ENCODE assay signal across 32 mouse cellular contexts in genomic region chr7:30265531-30265930, GRCm38 (mm10). TPM values are rescaled to one million over a fixed set of nuclear protein-coding genes. Genes with fewer than 3 reads are reported as not detected.
DNase-seq lines count a peak whose midpoint lies in the region; ATAC-seq and TF ChIP-seq lines count a peak whose summit lies in the region.
"Had no signal": no experiment of that assay in that cellular context is flagged by ENCODE, and none has a peak within 500 bp of the region (broad histone marks: within the 10 kb centered on the region; RNA-seq: fewer than 3 reads in every experiment).

No protein-coding gene starts in this region.

- peaks cover 67% of the 10 kb centered on the region for H3K4me1 ChIP-seq in E14TG2a.4 (replicated peaks; ENCODE audit: low read depth, low read length)
- H3K4me1 ChIP-seq in kidney, embryonic 15.5 days, result no peaks in the 10 kb centered on the region
- H3K4me1 ChIP-seq in midbrain, embryonic 10.5 days, result no peaks in the 10 kb centered on the region
- H3K4me1 ChIP-seq: embryonic facial prominence, embryonic 13.5 days; heart, embryonic 15.5 days had no signal

- H3K4me3 ChIP-seq in E14TG2a.4 (replicated peaks; ENCODE audit: low read length) (peak overlapping the region; percentile 39; the same call in 1 of the 2 replicates), macrophage (ENCODE audit: inconsistent target) (no peak overlapping the region)
- H3K4me3 ChIP-seq in kidney, embryonic 15.5 days (replicated peaks), result no peak overlapping the region
- no peak overlapping the region for H3K4me3 ChIP-seq in midbrain, embryonic 10.5 days
- H3K4me3 ChIP-seq: embryonic facial prominence, embryonic 13.5 days; erythroblast, embryonic 14.5 days; gastrocnemius, adult 2 months; heart, embryonic 12.5 days; heart, embryonic 15.5 days had no signal

- no peak for TF ChIP-seq CTCF in E14TG2a.4 (conservative IDR thresholded peaks at IDR 0.05; ENCODE audit: low read length)

- peak overlapping the region; percentile 16; the same call in 1 of the 2 replicates for H3K27ac ChIP-seq in macrophage
- H3K27ac ChIP-seq in kidney, embryonic 15.5 days, result no peak overlapping the region
- no peak overlapping the region for H3K27ac ChIP-seq in midbrain, embryonic 10.5 days (replicated peaks)
- H3K27ac ChIP-seq: embryonic facial prominence, embryonic 13.5 days; gastrocnemius, adult 2 months; heart, embryonic 15.5 days; hindbrain, embryonic 14.5 days; hindbrain, postnatal 0 days had no signal

- no peak for ATAC-seq in kidney, embryonic 15.5 days (replicated peaks; ENCODE audit: low FRiP score)
- ATAC-seq: forebrain, embryonic 14.5 days; forebrain, postnatal 0 days; hindbrain, postnatal 0 days; inflammation-experienced regulatory T-cells, adult 6 months; intestine, embryonic 16.5 days had no signal

- WGBS in macrophage (ENCODE audit: missing documents), result 82% methylated on average over 5 of the region's 5 CpGs
- 89% methylated on average over 5 of the region's 5 CpGs for WGBS in kidney, embryonic 15.5 days
- WGBS in midbrain, embryonic 10.5 days, result 96% methylated on average over 5 of the region's 5 CpGs

- no peak overlapping the region for H3K9ac ChIP-seq in kidney, embryonic 15.5 days
- H3K9ac ChIP-seq: embryonic facial prominence, embryonic 13.5 days; forebrain, postnatal 0 days; heart, embryonic 12.5 days; heart, embryonic 15.5 days; hindbrain, embryonic 14.5 days had no signal

- H3K4me2 ChIP-seq in kidney, embryonic 15.5 days, result no peak overlapping the region
- H3K4me2 ChIP-seq: embryonic facial prominence, embryonic 13.5 days; heart, embryonic 12.5 days; heart, embryonic 15.5 days; hindbrain, embryonic 14.5 days had no signal

- no peaks in the 10 kb centered on the region for H3K79me2 ChIP-seq in macrophage (ENCODE audit: inconsistent target)

- no peaks in the 10 kb centered on the region for H3K9me3 ChIP-seq in E14TG2a.4 (ENCODE audit: low read length)
- H3K9me3 ChIP-seq in kidney, embryonic 15.5 days (replicated peaks), result no peaks in the 10 kb centered on the region
- H3K9me3 ChIP-seq in midbrain, embryonic 10.5 days (replicated peaks), result no peaks in the 10 kb centered on the region
- H3K9me3 ChIP-seq: embryonic facial prominence, embryonic 13.5 days; heart, embryonic 12.5 days; heart, embryonic 15.5 days had no signal

- no peaks in the 10 kb centered on the region for H3K27me3 ChIP-seq in E14TG2a.4 (ENCODE audit: insufficient read depth, low read length)
- no peaks in the 10 kb centered on the region for H3K27me3 ChIP-seq in kidney, embryonic 15.5 days
- H3K27me3 ChIP-seq in midbrain, embryonic 10.5 days (ENCODE audit: low read depth, poor library complexity, severe bottlenecking), result no peaks in the 10 kb centered on the region
- H3K27me3 ChIP-seq: embryonic facial prominence, embryonic 13.5 days; heart, embryonic 12.5 days; heart, embryonic 15.5 days had no signal

- peak; percentile 59 for DNase-seq in ZHBTc4 (ENCODE audit: low read depth, low spot score)
- no peak for DNase-seq in lung, postnatal 10 days
- no peak for DNase-seq in midbrain, embryonic 10.5 days (ENCODE audit: low spot score)
- DNase-seq: adrenal gland, postnatal 10 days; cerebellum, adult 11 months; cerebellum, adult 2 months; cerebellum, adult 9-11 months; cerebellum, postnatal 25 days; forebrain, postnatal 0 days; gastrocnemius, adult 2 months; gastrocnemius, postnatal 14 days; heart, postnatal 10 days; heart, postnatal 4 days had no signal

- H3K36me3 ChIP-seq in E14TG2a.4 (ENCODE audit: insufficient read depth, low read length), result peaks cover 92% of the 10 kb centered on the region
- H3K36me3 ChIP-seq in macrophage (ENCODE audit: inconsistent target), result peaks cover 38% of the 10 kb centered on the region; the same call in 1 of the 2 replicates
- H3K36me3 ChIP-seq in kidney, embryonic 15.5 days, result peaks cover 45% of the 10 kb centered on the region
- peaks cover 88% of the 10 kb centered on the region for H3K36me3 ChIP-seq in midbrain, embryonic 10.5 days

RNA-seq across cellular contexts. Expression of gene Thap8, which starts 14.4 kb away (rescaled TPM):
- total RNA-seq in macrophage (2018; cell fraction: chromatin; rRNA removed), result 1 to 10 TPM in 25 of 26 experiments, under 1 TPM in 1; 0.74 to 7.8 (median 2.5) TPM
- total RNA-seq in macrophage (2018; cell fraction: cytosol; rRNA removed), result under 1 TPM; 0.14 to 0.90 (median 0.33) TPM
- total RNA-seq in macrophage (2018; cell fraction: nucleus; rRNA removed), result 1 to 10 TPM in 23 of 26 experiments, under 1 TPM in 3; 0.58 to 7.0 (median 2.2) TPM
- 0.34 to 0.72 TPM in 2 of 3 replicates, not detected in the other for polyA plus RNA-seq in macrophage (2018)
- polyA plus RNA-seq in kidney, embryonic 15.5 days (2015; fragmentation: Nextera tagmentation; extraction: Ambion mirVana), result 0.59 and 0.61 TPM in 2 replicates
- 0.32 and 0.55 TPM in 2 replicates for polyA plus RNA-seq in midbrain, embryonic 10.5 days (2016; fragmentation: Nextera tagmentation; extraction: Ambion mirVana)
- total RNA-seq: common myeloid progenitor, adult 5-6 weeks; heart, adult 18-20 months had no signal
- polyA plus RNA-seq: cerebellum, adult 2 months; erythroblast, embryonic 14.5 days had no signal

RNA-seq across cellular contexts. Expression of gene Wdr62, which starts 14.7 kb away (rescaled TPM):
- 10 to 100 TPM; 14.1 to 96.7 (median 55.0) TPM for total RNA-seq in macrophage (2018; cell fraction: chromatin; rRNA removed)
- 10 to 100 TPM in 20 of 26 experiments, 1 to 10 TPM in 6; 6.7 to 21.9 (median 11.6) TPM for total RNA-seq in macrophage (2018; cell fraction: cytosol; rRNA removed)
- total RNA-seq in macrophage (2018; cell fraction: nucleus; rRNA removed), result 10 to 100 TPM in 24 of 26 experiments, 1 to 10 TPM in 2; 8.2 to 57.3 (median 26.4) TPM
- 10.4 to 24.4 TPM (median 15.1 TPM) in 3 replicates for polyA plus RNA-seq in macrophage (2018)
- 8.6 and 9.9 TPM in 2 replicates for polyA plus RNA-seq in kidney, embryonic 15.5 days (2015; fragmentation: Nextera tagmentation; extraction: Ambion mirVana)
- polyA plus RNA-seq in midbrain, embryonic 10.5 days (2016; fragmentation: Nextera tagmentation; extraction: Ambion mirVana), result 18.0 and 21.6 TPM in 2 replicates

RNA-seq across cellular contexts. Expression of gene Clip3, which starts 26.0 kb away (rescaled TPM):
- total RNA-seq in macrophage (2018; cell fraction: chromatin; rRNA removed), result 10 to 100 TPM in 1 of 26 experiments, 1 to 10 TPM in 18, under 1 TPM in 5, not detected in 2; 0.35 to 13.2 (median 1.6) TPM
- total RNA-seq in macrophage (2018; cell fraction: cytosol; rRNA removed), result under 1 TPM in 9 of 26 experiments, not detected in 17; 0.03 to 0.48 (median 0.07) TPM
- total RNA-seq in macrophage (2018; cell fraction: nucleus; rRNA removed), result 1 to 10 TPM in 9 of 26 experiments, under 1 TPM in 10, not detected in 7; 0.16 to 3.2 (median 0.92) TPM
- 0.07 to 0.59 TPM in 2 of 3 replicates, not detected in the other for polyA plus RNA-seq in macrophage (2018)
- polyA plus RNA-seq in kidney, embryonic 15.5 days (2015; fragmentation: Nextera tagmentation; extraction: Ambion mirVana), result 33.3 and 36.5 TPM in 2 replicates
- polyA plus RNA-seq in midbrain, embryonic 10.5 days (2016; fragmentation: Nextera tagmentation; extraction: Ambion mirVana), result 54.9 and 76.3 TPM in 2 replicates
- total RNA-seq: common myeloid progenitor, adult 5-6 weeks; MEL had no signal
- polyA plus RNA-seq: erythroblast, embryonic 14.5 days had no signal

RNA-seq across cellular contexts. Expression of gene Ovol3, which starts 30.0 kb away (rescaled TPM):
- total RNA-seq in macrophage (2018; cell fraction: chromatin; rRNA removed), result not detected
- total RNA-seq in macrophage (2018; cell fraction: cytosol; rRNA removed), result not detected
- not detected for total RNA-seq in macrophage (2018; cell fraction: nucleus; rRNA removed)
- not detected in 3 replicates for polyA plus RNA-seq in macrophage (2018)
- not detected in 2 replicates for polyA plus RNA-seq in kidney, embryonic 15.5 days (2015; fragmentation: Nextera tagmentation; extraction: Ambion mirVana)
- polyA plus RNA-seq in midbrain, embryonic 10.5 days (2016; fragmentation: Nextera tagmentation; extraction: Ambion mirVana), result not detected in 2 replicates
- total RNA-seq: adrenal gland, adult 18-20 months; adrenal gland, postnatal 10 days; adrenal gland, postnatal 36 days; common myeloid progenitor, adult 5-6 weeks; forebrain, postnatal 0 days; gastrocnemius, adult 2 months; heart, adult 18-20 months; heart, postnatal 10 days; heart, postnatal 4 days; hindbrain, postnatal 0 days; MEL had no signal
- polyA plus RNA-seq: cerebellum, adult 2 months; erythroblast, embryonic 14.5 days; forebrain, embryonic 14.5 days; forebrain, postnatal 0 days; frontal cortex, adult 2 months; heart, embryonic 12.5 days; heart, embryonic 15.5 days; hindbrain, embryonic 11.5 days; hindbrain, embryonic 14.5 days; hindbrain, postnatal 0 days; inflammation-experienced regulatory T-cells, adult 6 months; intestine, embryonic 16.5 days had no signal

RNA-seq across cellular contexts. Expression of gene Tbcb, which starts 33.5 kb away (rescaled TPM):
- total RNA-seq in macrophage (2018; cell fraction: chromatin; rRNA removed), result 10 to 100 TPM in 16 of 26 experiments, 1 to 10 TPM in 10; 1.5 to 38.8 (median 16.7) TPM
- total RNA-seq in macrophage (2018; cell fraction: cytosol; rRNA removed), result 100 to 1,000 TPM; 112 to 180 (median 145) TPM
- total RNA-seq in macrophage (2018; cell fraction: nucleus; rRNA removed), result 10 to 100 TPM; 21.5 to 67.9 (median 38.3) TPM
- 57.6 to 136 TPM (median 89.3 TPM) in 3 replicates for polyA plus RNA-seq in macrophage (2018)
- 174 and 190 TPM in 2 replicates for polyA plus RNA-seq in kidney, embryonic 15.5 days (2015; fragmentation: Nextera tagmentation; extraction: Ambion mirVana)
- polyA plus RNA-seq in midbrain, embryonic 10.5 days (2016; fragmentation: Nextera tagmentation; extraction: Ambion mirVana), result 274 and 283 TPM in 2 replicates

Comparison
In these comparisons a context has a peak if more than half of its experiments do, and no peak if none do; other contexts are left out.
1. RNA of gene Clip3, which starts 26.0 kb away (polyA plus RNA-seq): 54.9 to 76.3 TPM in midbrain, embryonic 10.5 days and 33.3 to 36.5 TPM in kidney, embryonic 15.5 days; 0.07 to 0.59 TPM in macrophage; every median in the first group is over 10 times any median in the second.